ENCODE assay signal across 12 mouse cellular contexts in the genomic region with DNA sequence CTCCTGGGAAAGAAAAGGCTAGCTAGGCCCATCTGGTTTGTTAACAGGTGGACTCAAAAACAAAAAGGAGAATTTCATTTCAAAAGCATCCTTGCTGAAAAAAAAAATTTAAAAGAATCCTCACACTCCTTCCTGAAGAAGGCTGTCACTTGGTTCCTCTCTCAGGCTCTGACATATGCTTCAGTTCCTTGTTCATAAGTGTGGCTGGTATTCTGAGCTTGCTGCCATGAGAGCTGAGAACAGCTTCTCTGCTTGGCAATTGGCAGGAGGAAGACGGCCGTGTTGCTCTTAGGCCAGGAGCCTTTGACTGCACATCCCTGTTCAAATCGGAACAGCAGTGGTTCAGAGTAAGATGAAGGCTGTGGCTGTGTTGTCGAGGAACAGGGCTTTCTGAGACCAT.
"Had no signal": no experiment of that assay in that cellular context is flagged by ENCODE, and none has a peak within 500 bp of the region (broad histone marks: within the 10 kb centered on the region; RNA-seq: fewer than 3 reads in every experiment).

No protein-coding gene starts in this region.

- H3K9me3 ChIP-seq: liver, embryonic 13.5 days; midbrain, embryonic 15.5 days; stomach, embryonic 15.5 days had no signal

- H3K36me3 ChIP-seq: liver, embryonic 13.5 days; midbrain, embryonic 15.5 days; stomach, embryonic 15.5 days had no signal

- H3K27ac ChIP-seq: kidney, postnatal 0 days; liver, embryonic 13.5 days; midbrain, embryonic 15.5 days; stomach, embryonic 15.5 days had no signal

- H3K27me3 ChIP-seq: liver, embryonic 13.5 days; midbrain, embryonic 15.5 days; stomach, embryonic 15.5 days had no signal

- DNase-seq: kidney, adult 2 months; kidney, postnatal 36 days; liver, embryonic 13.5 days; lung, adult 2 months; lung, postnatal 14 days; lung, postnatal 4 days; thymus, postnatal 25 days had no signal

- H3K4me2 ChIP-seq: liver, embryonic 13.5 days; midbrain, embryonic 11.5 days; midbrain, embryonic 15.5 days; stomach, embryonic 15.5 days had no signal

- ATAC-seq: intestine, postnatal 0 days; midbrain, embryonic 15.5 days had no signal

- H3K9ac ChIP-seq: liver, embryonic 13.5 days; midbrain, embryonic 15.5 days; stomach, embryonic 15.5 days had no signal

- H3K4me3 ChIP-seq: liver, embryonic 13.5 days; midbrain, embryonic 15.5 days; stomach, embryonic 15.5 days had no signal

- H3K4me1 ChIP-seq: liver, embryonic 13.5 days; midbrain, embryonic 15.5 days; stomach, embryonic 15.5 days had no signal
